Mouse (Mus musculus): Measurements from ENCODE around the gene Cd247.

- TF ChIP-seq CTCF (IDR thresholded peaks at IDR 0.05; ENCODE audit: borderline replicate concordance, extremely low read depth, insufficient read depth, insufficient read length) (no peak), POLR2A (IDR thresholded peaks at IDR 0.05; ENCODE audit: borderline replicate concordance, extremely low read depth, insufficient read depth, insufficient read length, poor library complexity, severe bottlenecking) (no peak)
Observed at GRCm38 (mm10) chr1:165860373-165861234, 72.1 kb downstream of the Cd247 start.
